Comparison of ENCODE assay signal across 9 mouse cellular contexts in genomic region chr7:19461488-19461887, GRCm38 (mm10). TPM values are rescaled to one million over a fixed set of nuclear protein-coding genes. Genes with fewer than 3 reads are reported as not detected.
DNase-seq lines count a peak whose midpoint lies in the region; ATAC-seq lines count a peak whose summit lies in the region.
"Had no signal": no experiment of that assay in that cellular context is flagged by ENCODE, and none has a peak within 500 bp of the region (broad histone marks: within the 10 kb centered on the region; RNA-seq: fewer than 3 reads in every experiment).

No protein-coding gene starts in this region.

- intact Hi-C loops in left cerebral cortex, postnatal 10 days (cut with DNase I), result no loop called here

- WGBS in forebrain, embryonic 12.5 days, result 11% methylated on average over 6 of the region's 6 CpGs
- 5% methylated on average over 6 of the region's 6 CpGs for WGBS in forebrain, embryonic 16.5 days
- 8% methylated on average over 6 of the region's 6 CpGs for WGBS in heart, embryonic 16.5 days

- ATAC-seq in forebrain, embryonic 12.5 days (ENCODE audit: low FRiP score), result no peak
- ATAC-seq in forebrain, embryonic 16.5 days, result no peak
- ATAC-seq in heart, embryonic 16.5 days (replicated peaks; ENCODE audit: extremely low read depth, insufficient read depth, low FRiP score), result no peak
- peak; percentile 63 for ATAC-seq in megakaryocyte progenitor cell, adult 5-6 weeks (replicated peaks; ENCODE audit: poor library complexity)

- no peak overlapping the region for H3K4me3 ChIP-seq in forebrain, embryonic 12.5 days (replicated peaks)
- no peak overlapping the region for H3K4me3 ChIP-seq in forebrain, embryonic 16.5 days (replicated peaks; ENCODE audit: low read length)
- H3K4me3 ChIP-seq in heart, embryonic 16.5 days (ENCODE audit: low read length), result no peak overlapping the region

- peaks cover 46% of the 10 kb centered on the region for H3K27me3 ChIP-seq in forebrain, embryonic 12.5 days
- no peaks in the 10 kb centered on the region; the same call in 1 of the 2 replicates for H3K27me3 ChIP-seq in forebrain, embryonic 16.5 days (replicated peaks; ENCODE audit: control insufficient read depth, insufficient read depth, low read length)
- H3K27me3 ChIP-seq in heart, embryonic 16.5 days (ENCODE audit: control insufficient read depth, insufficient read depth, low read length), result no peaks in the 10 kb centered on the region

- no peak overlapping the region for H3K9ac ChIP-seq in forebrain, embryonic 12.5 days
- H3K9ac ChIP-seq in forebrain, embryonic 16.5 days (replicated peaks; ENCODE audit: low read depth, low read length), result no peak overlapping the region
- no peak overlapping the region for H3K9ac ChIP-seq in heart, embryonic 16.5 days (ENCODE audit: low read length)

- peak; percentile 67 for DNase-seq in Muller cell, postnatal 12 days (ENCODE audit: inconsistent ontology term)
- peak; percentile 82 for DNase-seq in embryo, embryonic 10 days (ENCODE audit: low spot score)
- peak; percentile 77 to 78 for DNase-seq in left cerebral cortex, postnatal 10 days (ENCODE audit: extremely low spot score in 1 of 2, low spot score in 2 of 2)
- DNase-seq in spleen, postnatal 4 days (ENCODE audit: low spot score in 2 of 2), result peak; percentile 67 to 85

- peak overlapping the region; percentile 10; the same call in 1 of the 2 replicates for H3K4me2 ChIP-seq in forebrain, embryonic 12.5 days
- H3K4me2 ChIP-seq in forebrain, embryonic 16.5 days (ENCODE audit: low read length), result no peak overlapping the region
- peak overlapping the region; percentile 28; the same call in 1 of the 2 replicates for H3K4me2 ChIP-seq in heart, embryonic 16.5 days (ENCODE audit: low read depth, low read length)

- no peak overlapping the region for H3K27ac ChIP-seq in forebrain, embryonic 12.5 days
- no peak overlapping the region for H3K27ac ChIP-seq in forebrain, embryonic 16.5 days (ENCODE audit: low read length)
- H3K27ac ChIP-seq in heart, embryonic 16.5 days (ENCODE audit: low read length), result no peak overlapping the region

- H3K4me1 ChIP-seq in forebrain, embryonic 12.5 days, result peaks cover 29% of the 10 kb centered on the region
- peaks cover 22% of the 10 kb centered on the region for H3K4me1 ChIP-seq in forebrain, embryonic 16.5 days (replicated peaks; ENCODE audit: control insufficient read depth, insufficient read depth, low read length)
- peaks cover 20% of the 10 kb centered on the region for H3K4me1 ChIP-seq in heart, embryonic 16.5 days (ENCODE audit: control insufficient read depth, insufficient read depth, low read length)

- no peaks in the 10 kb centered on the region for H3K9me3 ChIP-seq in forebrain, embryonic 12.5 days
- no peaks in the 10 kb centered on the region for H3K9me3 ChIP-seq in forebrain, embryonic 16.5 days (ENCODE audit: control insufficient read depth, low read length)
- H3K9me3 ChIP-seq in heart, embryonic 16.5 days (replicated peaks; ENCODE audit: control insufficient read depth, low read length), result no peaks in the 10 kb centered on the region

- no peaks in the 10 kb centered on the region for H3K36me3 ChIP-seq in forebrain, embryonic 12.5 days (replicated peaks)
- no peaks in the 10 kb centered on the region for H3K36me3 ChIP-seq in forebrain, embryonic 16.5 days (ENCODE audit: control insufficient read depth, insufficient read depth)
- H3K36me3 ChIP-seq in heart, embryonic 16.5 days (ENCODE audit: control insufficient read depth, insufficient read depth), result no peaks in the 10 kb centered on the region

RNA-seq across cellular contexts. Expression of gene Exoc3l2, which starts 1.6 kb away (rescaled TPM):
- polyA plus RNA-seq in forebrain, embryonic 12.5 days (2016; fragmentation: Nextera tagmentation; extraction: Ambion mirVana), result 0.51 and 0.69 TPM in 2 replicates
- polyA plus RNA-seq in forebrain, embryonic 16.5 days (2015; fragmentation: Nextera tagmentation; extraction: Ambion mirVana), result 0.11 and 0.19 TPM in 2 replicates
- 0.50 and 0.59 TPM in 2 replicates for polyA plus RNA-seq in heart, embryonic 16.5 days (2015; fragmentation: Nextera tagmentation; extraction: Ambion mirVana)
- 1 to 10 TPM in 1 of 2 experiments, under 1 TPM in 1; 0.69 to 1.4 TPM for total RNA-seq in left cerebral cortex, postnatal 10 days (2021)
- 0.54 and 0.57 TPM in 2 replicates for total RNA-seq in megakaryocyte progenitor cell, adult 5-6 weeks (2015)
- 0.62 and 1.3 TPM in 2 replicates for total RNA-seq in megakaryocyte progenitor cell, adult 5-6 weeks (2017)

RNA-seq across cellular contexts. Expression of gene Mark4, which starts 2.9 kb away (rescaled TPM):
- 14.0 and 14.3 TPM in 2 replicates for polyA plus RNA-seq in forebrain, embryonic 12.5 days (2016; fragmentation: Nextera tagmentation; extraction: Ambion mirVana)
- polyA plus RNA-seq in forebrain, embryonic 16.5 days (2015; fragmentation: Nextera tagmentation; extraction: Ambion mirVana), result 13.8 and 17.5 TPM in 2 replicates
- polyA plus RNA-seq in heart, embryonic 16.5 days (2015; fragmentation: Nextera tagmentation; extraction: Ambion mirVana), result 4.5 and 6.2 TPM in 2 replicates
- total RNA-seq in left cerebral cortex, postnatal 10 days (2021), result 100 to 1,000 TPM; 110 to 115 TPM
- 10.3 and 11.0 TPM in 2 replicates for total RNA-seq in megakaryocyte progenitor cell, adult 5-6 weeks (2015)
- 4.8 and 6.9 TPM in 2 replicates for total RNA-seq in megakaryocyte progenitor cell, adult 5-6 weeks (2017)

RNA-seq across cellular contexts. Expression of gene Bloc1s3, which starts 46.7 kb away (rescaled TPM):
- polyA plus RNA-seq in forebrain, embryonic 12.5 days (2016; fragmentation: Nextera tagmentation; extraction: Ambion mirVana), result 3.5 and 3.9 TPM in 2 replicates
- polyA plus RNA-seq in forebrain, embryonic 16.5 days (2015; fragmentation: Nextera tagmentation; extraction: Ambion mirVana), result 3.7 and 4.9 TPM in 2 replicates
- polyA plus RNA-seq in heart, embryonic 16.5 days (2015; fragmentation: Nextera tagmentation; extraction: Ambion mirVana), result 1.6 and 1.7 TPM in 2 replicates
- total RNA-seq in left cerebral cortex, postnatal 10 days (2021), result 1 to 10 TPM; 7.6 to 7.8 TPM
- total RNA-seq in megakaryocyte progenitor cell, adult 5-6 weeks (2015), result 2.9 and 3.3 TPM in 2 replicates
- total RNA-seq in megakaryocyte progenitor cell, adult 5-6 weeks (2017), result 1.3 and 1.5 TPM in 2 replicates

RNA-seq across cellular contexts. Expression of gene Trappc6a, which starts 46.7 kb away (rescaled TPM):
- polyA plus RNA-seq in forebrain, embryonic 12.5 days (2016; fragmentation: Nextera tagmentation; extraction: Ambion mirVana), result 43.6 and 47.5 TPM in 2 replicates
- polyA plus RNA-seq in forebrain, embryonic 16.5 days (2015; fragmentation: Nextera tagmentation; extraction: Ambion mirVana), result 29.4 and 31.2 TPM in 2 replicates
- polyA plus RNA-seq in heart, embryonic 16.5 days (2015; fragmentation: Nextera tagmentation; extraction: Ambion mirVana), result 73.2 and 83.4 TPM in 2 replicates
- 10 to 100 TPM; 18.4 to 24.1 TPM for total RNA-seq in left cerebral cortex, postnatal 10 days (2021)
- 55.2 and 58.3 TPM in 2 replicates for total RNA-seq in megakaryocyte progenitor cell, adult 5-6 weeks (2015)
- 26.1 and 39.5 TPM in 2 replicates for total RNA-seq in megakaryocyte progenitor cell, adult 5-6 weeks (2017)

RNA-seq across cellular contexts. Expression of gene Nkpd1, which starts 56.1 kb away (rescaled TPM):
- polyA plus RNA-seq in forebrain, embryonic 12.5 days (2016; fragmentation: Nextera tagmentation; extraction: Ambion mirVana), result 0.17 TPM in 1 of 2 replicates, not detected in the other
- polyA plus RNA-seq in forebrain, embryonic 16.5 days (2015; fragmentation: Nextera tagmentation; extraction: Ambion mirVana), result 0.81 and 0.90 TPM in 2 replicates
- 0.14 TPM in 1 of 2 replicates, not detected in the other for polyA plus RNA-seq in heart, embryonic 16.5 days (2015; fragmentation: Nextera tagmentation; extraction: Ambion mirVana)
- under 1 TPM; 0.49 to 0.94 TPM for total RNA-seq in left cerebral cortex, postnatal 10 days (2021)
- not detected in 2 replicates for total RNA-seq in megakaryocyte progenitor cell, adult 5-6 weeks (2015)
- total RNA-seq in megakaryocyte progenitor cell, adult 5-6 weeks (2017), result 0.17 and 0.34 TPM in 2 replicates
- polyA plus RNA-seq: stomach, embryonic 14.5 days had no signal
